Mouse (Mus musculus) ES-E14 (cell line): Measurements from ENCODE around the gene Rhag. TPM values are rescaled to one million over a fixed set of nuclear protein-coding genes. Genes with fewer than 3 reads are reported as not detected.

Source experiments
- DNase-seq: peaks from one replicate; pipeline ENCODE4 v3.0.0-alpha.2; 2013; ENCODE audit warnings: low read depth, low spot score
- H3K27ac ChIP-seq: 2 replicates; pipeline ENCODE4 v1.5.1; 2012; ENCODE audit warnings: low read depth, mild to moderate bottlenecking, low read length, moderate library complexity, mixed read lengths; ENCODE audit not compliant: poor library complexity, insufficient read depth, severe bottlenecking
- H3K36me3 ChIP-seq: 2 replicates; pipeline ENCODE4 v1.6.1; 2012; ENCODE audit warnings: mild to moderate bottlenecking, low read length, moderate library complexity, mixed read lengths; ENCODE audit not compliant: control insufficient read depth, poor library complexity, insufficient read depth, severe bottlenecking
- H3K4me1 ChIP-seq, 2 experiments: fragments of 150-350 bp in 1 of 2; sonication (generic) in 1 of 2; 2 replicates each; pipeline ENCODE4 v1.6.1; 2012; ENCODE audit warnings: low read length in 2 of 2, mild to moderate bottlenecking in 1 of 2, mixed read lengths in 1 of 2; ENCODE audit not compliant: control insufficient read depth in 2 of 2, insufficient read depth in 2 of 2, poor library complexity in 1 of 2
- H3K4me3 ChIP-seq, 2 experiments: fragments of 150-350 bp in 1 of 2; sonication (generic) in 1 of 2; 2 replicates each; pipeline ENCODE4 v1.5.1; 2012; ENCODE audit warnings: low read length in 2 of 2, low read depth in 1 of 2, mild to moderate bottlenecking in 1 of 2, mixed read lengths in 1 of 2; ENCODE audit not compliant: insufficient read depth in 1 of 2, poor library complexity in 1 of 2, severe bottlenecking in 1 of 2
- H3K9ac ChIP-seq: 2 replicates; pipeline ENCODE4 v1.6.1; 2012; ENCODE audit warnings: low read depth, mild to moderate bottlenecking, low read length, mixed read lengths; ENCODE audit not compliant: poor library complexity, insufficient read depth, severe bottlenecking
- H3K9me3 ChIP-seq: fragments of 150-350 bp; sonication (generic); 2 replicates; pipeline ENCODE4 v1.6.1; 2012; ENCODE audit warnings: low read depth, mild to moderate bottlenecking, low read length; ENCODE audit not compliant: control insufficient read depth, insufficient read depth
- CHD2 ChIP-seq: IDR thresholded peaks from 2 replicates; pipeline ENCODE4 v1.6.1; 2014; ENCODE audit warnings: mild to moderate bottlenecking, low read depth, low read length, inconsistent platforms
- HCFC1 ChIP-seq: IDR thresholded peaks from 2 replicates; pipeline ENCODE4 v1.6.1; 2012; ENCODE audit warnings: low read length, inconsistent platforms, borderline replicate concordance; ENCODE audit not compliant: insufficient read depth
- MAFK ChIP-seq: IDR thresholded peaks from 2 replicates; pipeline ENCODE4 v1.6.1; 2014; ENCODE audit warnings: mild to moderate bottlenecking, low read depth, low read length, inconsistent platforms; ENCODE audit not compliant: insufficient read depth
- ZC3H11A ChIP-seq: IDR thresholded peaks from 2 replicates; pipeline ENCODE4 v1.6.1; 2012; ENCODE audit warnings: low read depth, mild to moderate bottlenecking, inconsistent platforms, low read length, borderline replicate concordance
- ZNF384 ChIP-seq: IDR thresholded peaks from 2 replicates; pipeline ENCODE4 v1.6.1; 2012; ENCODE audit warnings: low read depth, low read length, inconsistent platforms
- in situ Hi-C, 2 experiments: fragments of 600-800 bp; cut with MboI; formaldehyde crosslinking; loops; one replicate each; pipeline ENCODE4 v1.15.1; 2025; ENCODE audit warnings: low sequenced_read_pairs in 2 of 2, inconsistent platforms in 1 of 2; ENCODE audit not compliant: unreplicated experiment in 2 of 2
- total RNA-seq: library from RNA; depleted of rRNA; stranded (reverse); fragments of 300-350 nt; gene quantifications from 2 replicates; pipeline ENCODE4 v1.2.3, GENCODE M21; 2012

Rhag gene
- total RNA-seq, 1 experiment: not detected

DNA sequence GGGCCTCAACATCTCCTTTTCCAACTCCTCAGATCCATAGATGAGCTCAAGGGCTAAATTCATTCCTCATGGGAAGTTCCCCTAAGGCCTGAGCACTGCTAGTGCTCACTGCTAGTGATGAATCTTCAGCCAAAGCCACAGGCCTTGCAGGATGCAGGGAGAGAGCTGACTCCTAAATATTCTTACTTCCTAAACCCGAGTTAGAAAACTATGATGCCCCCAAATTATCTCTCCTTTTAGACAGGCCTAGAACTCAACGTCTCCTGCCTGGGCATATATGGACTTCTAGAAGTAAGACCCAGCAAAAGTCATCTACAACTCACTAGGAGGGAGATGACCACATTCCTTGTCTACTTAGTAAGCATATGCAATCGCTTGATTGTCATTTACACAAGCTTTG, 66.8 kb downstream of the Rhag start:
- Histone ChIP-seq H3K4me3 (no peak overlapping the region), H3K36me3 (no peaks in the 10 kb centered on the region), H3K9me3 (no peaks in the 10 kb centered on the region), H3K4me1 (no peaks in the 10 kb centered on the region; a peak in 1 of 4 replicates), H3K27ac (no peak overlapping the region), H3K9ac (no peak overlapping the region)
- TF ChIP-seq CHD2: no peak
- DNase-seq: no peak
- in situ Hi-C loops: no loop called here

DNA sequence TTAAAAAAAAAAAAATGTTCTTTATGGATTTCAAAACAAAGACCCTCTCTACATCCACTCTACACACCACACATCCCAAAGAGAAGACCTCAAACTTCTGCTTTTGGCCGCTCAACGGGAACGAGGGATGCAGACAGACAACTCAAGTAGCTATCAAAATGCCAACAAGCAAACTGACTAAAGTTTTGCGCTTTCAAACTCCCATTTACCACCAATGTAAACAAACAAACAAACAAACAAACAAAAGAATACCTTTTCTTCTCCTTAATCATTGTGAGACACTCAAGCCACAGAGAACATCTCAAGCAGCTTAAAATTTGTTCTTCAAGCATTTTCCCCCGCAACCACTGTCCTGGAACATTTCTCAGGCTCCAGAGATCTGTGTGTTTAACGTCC, 68.6 kb downstream of the Rhag start:
- Histone ChIP-seq H3K9me3 (no peaks in the 10 kb centered on the region), H3K27ac (no peak overlapping the region), H3K4me3 (peak overlapping the region; percentile 70 to 78), H3K9ac (peak overlapping the region; percentile 34; the same call in 1 of the 2 replicates), H3K36me3 (no peaks in the 10 kb centered on the region), H3K4me1 (no peaks in the 10 kb centered on the region; a peak in 1 of 4 replicates)
- DNase-seq: no peak
- in situ Hi-C loops: no loop called here
- TF ChIP-seq ZC3H11A (no peak), MAFK (no peak), HCFC1 (no peak), ZNF384 (no peak), CHD2 (no peak)

DNA sequence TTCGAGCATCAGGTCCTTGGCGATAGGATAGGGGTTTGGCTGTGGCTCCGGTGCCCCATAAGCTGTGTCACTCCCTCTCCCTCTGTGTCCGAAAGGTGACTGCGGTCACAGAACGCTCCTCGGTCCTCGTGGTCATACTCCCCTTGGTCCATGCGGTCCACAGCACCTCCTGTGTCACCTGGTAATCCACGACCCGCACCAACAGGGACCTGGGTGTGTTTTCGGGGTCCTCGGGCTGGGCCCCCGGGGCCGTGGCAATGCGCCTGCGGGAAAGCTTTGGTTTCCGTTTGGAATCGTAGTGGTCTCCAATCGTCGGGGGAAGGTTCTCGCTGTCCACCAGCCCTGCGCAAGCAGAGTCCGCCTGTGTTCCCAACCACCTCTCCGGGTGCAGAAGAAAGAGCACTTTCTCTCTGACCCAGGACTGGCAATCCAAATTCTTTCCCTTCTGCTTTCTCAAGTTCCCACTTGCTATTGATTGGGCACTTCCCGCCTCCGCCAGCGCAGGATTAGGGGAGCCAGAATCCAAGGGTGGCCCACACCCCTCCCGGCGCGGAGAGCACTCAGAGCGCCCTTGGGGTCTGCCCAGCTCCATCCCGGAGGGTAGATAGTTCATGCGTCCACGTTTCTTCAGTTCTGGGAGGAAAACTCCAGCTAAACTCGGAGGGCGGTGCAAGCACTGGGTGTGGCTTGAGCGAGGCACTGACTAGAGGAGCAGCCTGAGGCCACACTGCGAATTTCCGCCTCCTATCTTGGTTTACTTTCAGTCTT, 69.2 kb downstream of the Rhag start, which contains the start of gene 9130008F23Rik:
9130008F23Rik (minus strand) TSS at position 636 of the 768 bp plus-strand sequence.
- H3K9me3 ChIP-seq: no peaks in the 10 kb centered on the region
- DNase-seq: no peak
- TF ChIP-seq HCFC1 (no peak), CHD2 (no peak), ZNF384 (no peak), MAFK (no peak), ZC3H11A (no peak)
- in situ Hi-C loops: no loop called here
- H3K4me1 ChIP-seq: no peaks in the 10 kb centered on the region; a peak in 1 of 4 replicates
- H3K4me3 ChIP-seq: peak within 1 kb of the TSS; percentile 70 to 78
- no peak within 1 kb of the TSS for H3K27ac ChIP-seq
- no peaks in the 10 kb centered on the region for H3K36me3 ChIP-seq
- H3K9ac ChIP-seq: peak within 1 kb of the TSS; percentile 34

DNA sequence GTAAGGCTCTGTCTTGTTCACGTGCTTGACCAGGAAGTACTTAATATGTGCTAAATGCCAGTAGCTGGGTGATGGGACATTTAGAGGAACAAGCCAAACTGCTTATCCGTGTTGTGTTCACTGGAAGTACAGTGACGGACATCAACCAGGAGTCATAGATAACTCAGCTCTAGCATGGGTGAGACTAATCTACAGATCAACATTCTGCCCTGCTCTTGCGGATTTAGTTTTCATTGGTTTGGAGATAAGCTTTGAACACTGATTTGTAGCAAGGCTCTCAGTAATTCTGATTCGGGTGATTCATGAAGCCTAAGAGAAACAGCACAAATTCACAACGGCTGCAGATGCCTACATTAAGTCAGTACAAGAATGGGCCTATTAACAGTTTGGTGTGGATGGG, 71.2 kb downstream of the Rhag start:
- DNase-seq: no peak
- in situ Hi-C loops: no loop called here
- TF ChIP-seq MAFK (no peak), ZNF384 (no peak), ZC3H11A (no peak), CHD2 (no peak), HCFC1 (no peak)
- Histone ChIP-seq H3K9me3 (no peaks in the 10 kb centered on the region), H3K4me3 (no peak overlapping the region), H3K36me3 (no peaks in the 10 kb centered on the region), H3K4me1 (no peaks in the 10 kb centered on the region; a peak in 1 of 4 replicates), H3K9ac (no peak overlapping the region), H3K27ac (no peak overlapping the region)

DNA sequence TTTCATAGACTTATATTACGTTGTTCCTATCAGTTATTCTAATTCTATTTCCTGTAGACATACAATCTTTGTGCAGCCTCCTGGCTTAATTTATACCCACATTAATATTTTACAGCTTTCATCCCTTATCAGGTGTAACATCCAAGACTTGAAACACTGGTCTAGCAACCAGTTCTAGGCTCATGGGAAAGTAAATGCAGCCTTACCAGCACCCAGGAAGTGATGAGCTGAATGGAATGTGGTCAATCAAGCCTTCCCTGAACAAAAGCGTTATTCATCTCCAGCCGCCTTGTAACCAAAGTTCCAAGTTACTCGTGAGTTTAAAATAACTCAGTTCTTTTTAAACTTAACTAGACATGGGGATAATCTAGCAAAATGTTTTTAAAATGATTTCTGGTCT, 74.2 kb downstream of the Rhag start:
- DNase-seq: no peak
- in situ Hi-C loops: no loop called here
- TF ChIP-seq MAFK: no peak

More for the DNA sequence above, 74.2 kb downstream of the Rhag start:
- Histone ChIP-seq H3K4me3 (no peak overlapping the region), H3K36me3 (no peaks in the 10 kb centered on the region), H3K27ac (no peak overlapping the region), H3K9ac (no peak overlapping the region), H3K4me1 (no peaks in the 10 kb centered on the region), H3K9me3 (no peaks in the 10 kb centered on the region)
